Mouse (Mus musculus): ENCODE measurements around the gene Syne1. TPM values are rescaled to one million over a fixed set of nuclear protein-coding genes. Genes with fewer than 3 reads are reported as not detected.

Gene Syne1
- polyA plus RNA-seq, 1 experiment from 2014 or later: 2.4 TPM

GRCm38 (mm10) chr10:5443020-5443419, 108.3 kb downstream of the Syne1 start:
- Histone ChIP-seq H3K36me3 (ENCODE audit: control insufficient read depth, insufficient read depth, low read length) (no peaks in the 10 kb centered on the region), H3K9ac (ENCODE audit: low read length) (no peak overlapping the region), H3K27ac (ENCODE audit: low read depth, low read length) (no peak overlapping the region), H3K4me2 (ENCODE audit: low read depth, low read length, severe bottlenecking) (no peak overlapping the region), H3K9me3 (ENCODE audit: control insufficient read depth, low read length) (no peaks in the 10 kb centered on the region), H3K4me3 (ENCODE audit: low read depth, low read length) (no peak overlapping the region), H3K4me1 (replicated peaks; ENCODE audit: control insufficient read depth, insufficient read depth, low read length) (0 out of 2 replicates have a peak, but pooled peaks cover 2% of the 10 kb centered on the region), H3K27me3 (ENCODE audit: control insufficient read depth, insufficient read depth, low read length) (no peaks in the 10 kb centered on the region)
- no peak for DNase-seq (ENCODE audit: low spot score)
- no peak for ATAC-seq (replicated peaks; ENCODE audit: low FRiP score)
- 93% methylated on average over 2 of the region's 2 CpGs for WGBS

GRCm38 (mm10) chr10:5439802-5440350, 111.4 kb downstream of the Syne1 start:
- WGBS: 44% methylated on average over 2 of the region's 2 CpGs
- Histone ChIP-seq H3K9me3 (ENCODE audit: control insufficient read depth, low read length) (no peaks in the 10 kb centered on the region), H3K4me3 (ENCODE audit: low read depth, low read length) (no peak overlapping the region), H3K27me3 (ENCODE audit: control insufficient read depth, insufficient read depth, low read length) (no peaks in the 10 kb centered on the region), H3K4me2 (ENCODE audit: low read depth, low read length, severe bottlenecking) (no peak overlapping the region), H3K9ac (ENCODE audit: low read length) (no peak overlapping the region), H3K27ac (ENCODE audit: low read depth, low read length) (no peak overlapping the region), H3K36me3 (ENCODE audit: control insufficient read depth, insufficient read depth, low read length) (no peaks in the 10 kb centered on the region), H3K4me1 (replicated peaks; ENCODE audit: control insufficient read depth, insufficient read depth, low read length) (0 out of 2 replicates have a peak, but pooled peaks cover 2% of the 10 kb centered on the region)
- no peak for DNase-seq (ENCODE audit: low spot score)
- ATAC-seq (replicated peaks; ENCODE audit: low FRiP score): 0 out of 2 replicates have a peak, but pooled peaks have one; percentile 18

GRCm38 (mm10) chr10:5437766-5438165, 113.5 kb downstream of the Syne1 start:
- Histone ChIP-seq H3K4me2 (ENCODE audit: low read depth, low read length, severe bottlenecking) (no peak overlapping the region), H3K27ac (ENCODE audit: low read depth, low read length) (no peak overlapping the region), H3K9ac (ENCODE audit: low read length) (no peak overlapping the region), H3K9me3 (ENCODE audit: control insufficient read depth, low read length) (no peaks in the 10 kb centered on the region), H3K36me3 (ENCODE audit: control insufficient read depth, insufficient read depth, low read length) (no peaks in the 10 kb centered on the region), H3K4me1 (replicated peaks; ENCODE audit: control insufficient read depth, insufficient read depth, low read length) (0 out of 2 replicates have a peak, but pooled peaks cover 2% of the 10 kb centered on the region), H3K27me3 (ENCODE audit: control insufficient read depth, insufficient read depth, low read length) (no peaks in the 10 kb centered on the region), H3K4me3 (ENCODE audit: low read depth, low read length) (no peak overlapping the region)
- ATAC-seq (replicated peaks; ENCODE audit: low FRiP score) (no peak), DNase-seq (ENCODE audit: low spot score) (no peak)
- 91% methylated on average over 2 of the region's 2 CpGs for WGBS

GRCm38 (mm10) chr10:5423984-5424383, 127.3 kb downstream of the Syne1 start:
- Histone ChIP-seq H3K36me3 (ENCODE audit: control insufficient read depth, insufficient read depth, low read length) (no peaks in the 10 kb centered on the region), H3K27me3 (ENCODE audit: control insufficient read depth, insufficient read depth, low read length) (no peaks in the 10 kb centered on the region), H3K4me1 (replicated peaks; ENCODE audit: control insufficient read depth, insufficient read depth, low read length) (no peaks in the 10 kb centered on the region), H3K27ac (ENCODE audit: low read depth, low read length) (no peak overlapping the region), H3K9me3 (ENCODE audit: control insufficient read depth, low read length) (no peaks in the 10 kb centered on the region), H3K9ac (ENCODE audit: low read length) (no peak overlapping the region), H3K4me3 (ENCODE audit: low read depth, low read length) (no peak overlapping the region), H3K4me2 (ENCODE audit: low read depth, low read length, severe bottlenecking) (no peak overlapping the region)
- no peak for ATAC-seq (replicated peaks; ENCODE audit: low FRiP score)
- WGBS: 83% methylated on average over 4 of the region's 4 CpGs
- DNase-seq (ENCODE audit: low spot score): no peak

- DNase-seq (ENCODE audit: low spot score) (no peak), ATAC-seq (replicated peaks; ENCODE audit: low FRiP score) (no peak)
- 90% methylated on average over 3 of the region's 3 CpGs for WGBS
- Histone ChIP-seq H3K9me3 (ENCODE audit: control insufficient read depth, low read length) (no peaks in the 10 kb centered on the region), H3K4me1 (replicated peaks; ENCODE audit: control insufficient read depth, insufficient read depth, low read length) (no peaks in the 10 kb centered on the region), H3K4me3 (ENCODE audit: low read depth, low read length) (no peak overlapping the region), H3K27ac (ENCODE audit: low read depth, low read length) (no peak overlapping the region), H3K27me3 (ENCODE audit: control insufficient read depth, insufficient read depth, low read length) (no peaks in the 10 kb centered on the region), H3K4me2 (ENCODE audit: low read depth, low read length, severe bottlenecking) (no peak overlapping the region), H3K36me3 (ENCODE audit: control insufficient read depth, insufficient read depth, low read length) (no peaks in the 10 kb centered on the region), H3K9ac (ENCODE audit: low read length) (no peak overlapping the region)
These were observed 135.6 kb downstream of the Syne1 start for GRCm38 (mm10) chr10:5415730-5416129.

- H3K27me3 ChIP-seq (ENCODE audit: control insufficient read depth, insufficient read depth, low read length): no peaks in the 10 kb centered on the region
These were observed 167.0 kb downstream of the Syne1 start for GRCm38 (mm10) chr10:5384131-5384776.

GRCm38 (mm10) chr10:5381536-5381935, 169.7 kb downstream of the Syne1 start:
- H3K27me3 ChIP-seq (ENCODE audit: control insufficient read depth, insufficient read depth, low read length): no peaks in the 10 kb centered on the region
- H3K4me1 ChIP-seq (replicated peaks; ENCODE audit: control insufficient read depth, insufficient read depth, low read length): no peaks in the 10 kb centered on the region
- no peak overlapping the region for H3K4me3 ChIP-seq (ENCODE audit: low read depth, low read length)
- DNase-seq (ENCODE audit: low spot score) (no peak), ATAC-seq (replicated peaks; ENCODE audit: low FRiP score) (no peak)
- H3K36me3 ChIP-seq (ENCODE audit: control insufficient read depth, insufficient read depth, low read length): no peaks in the 10 kb centered on the region
- H3K4me2 ChIP-seq (ENCODE audit: low read depth, low read length, severe bottlenecking): no peak overlapping the region
- WGBS: 89% methylated on average over 4 of the region's 4 CpGs
- no peak overlapping the region for H3K27ac ChIP-seq (ENCODE audit: low read depth, low read length)
- no peak overlapping the region for H3K9ac ChIP-seq (ENCODE audit: low read length)
- no peaks in the 10 kb centered on the region for H3K9me3 ChIP-seq (ENCODE audit: control insufficient read depth, low read length)

More at GRCm38 (mm10) chr10:5384131-5384776, 167.0 kb downstream of the Syne1 start:
- H3K4me2 ChIP-seq (ENCODE audit: low read depth, low read length, severe bottlenecking): no peak overlapping the region
- no peak for DNase-seq (ENCODE audit: low spot score)
- no peak for ATAC-seq (replicated peaks; ENCODE audit: low FRiP score)
- no peaks in the 10 kb centered on the region for H3K4me1 ChIP-seq (replicated peaks; ENCODE audit: control insufficient read depth, insufficient read depth, low read length)
- H3K36me3 ChIP-seq (ENCODE audit: control insufficient read depth, insufficient read depth, low read length): no peaks in the 10 kb centered on the region
- H3K4me3 ChIP-seq (ENCODE audit: low read depth, low read length): no peak overlapping the region
- H3K27ac ChIP-seq (ENCODE audit: low read depth, low read length): no peak overlapping the region
- 84% methylated on average over 6 of the region's 6 CpGs for WGBS
- no peaks in the 10 kb centered on the region for H3K9me3 ChIP-seq (ENCODE audit: control insufficient read depth, low read length)
- H3K9ac ChIP-seq (ENCODE audit: low read length): no peak overlapping the region

- Histone ChIP-seq H3K4me3 (ENCODE audit: low read depth, low read length) (no peak overlapping the region), H3K36me3 (ENCODE audit: control insufficient read depth, insufficient read depth, low read length) (no peaks in the 10 kb centered on the region), H3K9ac (ENCODE audit: low read length) (no peak overlapping the region), H3K4me2 (ENCODE audit: low read depth, low read length, severe bottlenecking) (no peak overlapping the region), H3K27ac (ENCODE audit: low read depth, low read length) (no peak overlapping the region), H3K4me1 (replicated peaks; ENCODE audit: control insufficient read depth, insufficient read depth, low read length) (no peaks in the 10 kb centered on the region), H3K9me3 (ENCODE audit: control insufficient read depth, low read length) (no peaks in the 10 kb centered on the region), H3K27me3 (ENCODE audit: control insufficient read depth, insufficient read depth, low read length) (no peaks in the 10 kb centered on the region)
- 79% methylated on average over 2 of the region's 2 CpGs for WGBS
- ATAC-seq (replicated peaks; ENCODE audit: low FRiP score) (no peak), DNase-seq (ENCODE audit: low spot score) (no peak)
These were observed 172.3 kb downstream of the Syne1 start for GRCm38 (mm10) chr10:5378969-5379368.

GRCm38 (mm10) chr10:5369599-5369998, 181.7 kb downstream of the Syne1 start:
- Histone ChIP-seq H3K9me3 (ENCODE audit: control insufficient read depth, low read length) (no peaks in the 10 kb centered on the region), H3K4me2 (ENCODE audit: low read depth, low read length, severe bottlenecking) (no peak overlapping the region), H3K27ac (ENCODE audit: low read depth, low read length) (no peak overlapping the region), H3K4me1 (replicated peaks; ENCODE audit: control insufficient read depth, insufficient read depth, low read length) (no peaks in the 10 kb centered on the region), H3K27me3 (ENCODE audit: control insufficient read depth, insufficient read depth, low read length) (no peaks in the 10 kb centered on the region), H3K36me3 (ENCODE audit: control insufficient read depth, insufficient read depth, low read length) (no peaks in the 10 kb centered on the region), H3K9ac (ENCODE audit: low read length) (no peak overlapping the region), H3K4me3 (ENCODE audit: low read depth, low read length) (no peak overlapping the region)
- DNase-seq (ENCODE audit: low spot score): no peak
- no peak for ATAC-seq (replicated peaks; ENCODE audit: low FRiP score)
- 91% methylated on average over 4 of the region's 4 CpGs for WGBS
